In the genomic region with DNA sequence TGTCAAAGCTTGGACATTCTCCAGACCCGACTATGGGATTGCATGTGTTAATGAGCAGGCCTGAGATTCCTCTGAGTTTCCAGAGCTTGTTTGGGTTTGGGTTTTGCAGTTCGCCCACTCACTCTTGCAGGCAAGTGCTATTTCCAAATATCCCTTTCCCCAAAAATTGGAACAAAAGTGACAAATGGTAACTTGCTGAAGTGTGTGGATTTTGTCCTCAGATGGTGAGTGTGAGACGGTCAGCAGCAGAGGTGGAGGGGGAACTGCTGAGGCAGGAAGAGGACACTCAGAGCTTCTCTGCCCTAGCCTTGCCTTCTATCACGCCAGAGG, we compare ENCODE assay signal across 11 mouse cellular contexts.
A peak's percentile ranks its signal among the peaks of the same experiment; 100 is the strongest.
DNase-seq lines count a peak whose midpoint lies in the region; ATAC-seq and TF ChIP-seq lines count a peak whose summit lies in the region.
"Had no signal": no experiment of that assay in that cellular context is flagged by ENCODE, and none has a peak within 500 bp of the region (broad histone marks: within the 10 kb centered on the region; RNA-seq: fewer than 3 reads in every experiment).

No protein-coding gene starts in this region.

- H3K9me3 ChIP-seq in embryonic facial prominence, embryonic 13.5 days = no peaks in the 10 kb centered on the region
- no peaks in the 10 kb centered on the region for H3K9me3 ChIP-seq in limb, embryonic 15.5 days

- TF ChIP-seq POLR2A in thymus, adult 2 months (IDR thresholded peaks at IDR 0.05; ENCODE audit: control insufficient read depth, extremely low read depth, insufficient read depth, low read length, poor library complexity) = no peak

- H3K9ac ChIP-seq in embryonic facial prominence, embryonic 13.5 days = no peak overlapping the region; the same call in 1 of the 2 replicates
- H3K9ac ChIP-seq in limb, embryonic 15.5 days = no peak overlapping the region

- WGBS in embryonic facial prominence, embryonic 13.5 days = 80% methylated on average over 4 of the region's 4 CpGs
- 48% methylated on average over 4 of the region's 4 CpGs for whole genome bisulfite sequencing in limb, embryonic 15.5 days
- 88% methylated on average over 4 of the region's 4 CpGs for WGBS in thymus, adult 2 months

- intact Hi-C loops in left cerebral cortex, postnatal 10 days (cut with DNase I) = no loop called here

- H3K4me2 ChIP-seq in embryonic facial prominence, embryonic 13.5 days = no peak overlapping the region
- no peak overlapping the region for H3K4me2 ChIP-seq in limb, embryonic 15.5 days

- peak; percentile 26 to 53 for DNase-seq in frontal cortex, adult 2 months (ENCODE audit: extremely low spot score in 1 of 2, low spot score in 1 of 2)
- no peak for DNase-seq in frontal cortex, postnatal 25 days (ENCODE audit: low spot score in 2 of 2)
- peak; percentile 35 to 48 for DNase-seq in left cerebral cortex, adult 9 months (ENCODE audit: low spot score in 2 of 2)
- DNase-seq in left cerebral cortex, postnatal 10 days (ENCODE audit: extremely low spot score in 1 of 2, low spot score in 2 of 2) = no peak
- no peak for DNase-seq in thymus, adult 2 months
- no peak for DNase-seq in thymus, postnatal 0 days (ENCODE audit: low spot score)
- DNase-seq: adrenal gland, adult 8-10 months; kidney, postnatal 14 days had no signal

- peak overlapping the region; percentile 58; the same call in 1 of the 2 replicates for H3K27ac ChIP-seq in embryonic facial prominence, embryonic 13.5 days
- H3K27ac ChIP-seq in limb, embryonic 15.5 days = peak overlapping the region; percentile 72
- H3K27ac ChIP-seq in thymus, adult 2 months (ENCODE audit: control insufficient read depth, insufficient read depth, low read length) = no peak overlapping the region

- no peaks in the 10 kb centered on the region for H3K27me3 ChIP-seq in embryonic facial prominence, embryonic 13.5 days
- H3K27me3 ChIP-seq in limb, embryonic 15.5 days = no peaks in the 10 kb centered on the region
- H3K27me3 ChIP-seq in thymus, adult 2 months (ENCODE audit: control insufficient read depth, insufficient read depth, low read length) = no peaks in the 10 kb centered on the region

- no peak for ATAC-seq in embryonic facial prominence, embryonic 13.5 days (ENCODE audit: insufficient number of reproducible peaks, insufficient read depth, low FRiP score, low TSS enrichment, low read depth)
- no peak for ATAC-seq in limb, embryonic 15.5 days (ENCODE audit: insufficient number of reproducible peaks, low FRiP score, low TSS enrichment, low read depth)
- ATAC-seq: forebrain, embryonic 14.5 days had no signal

- no peak overlapping the region for H3K4me3 ChIP-seq in embryonic facial prominence, embryonic 13.5 days
- H3K4me3 ChIP-seq in limb, embryonic 15.5 days = no peak overlapping the region
- H3K4me3 ChIP-seq in thymus, adult 2 months (ENCODE audit: control insufficient read depth, insufficient read depth, low read length) = no peak overlapping the region

- TF ChIP-seq CTCF in thymus, adult 2 months (IDR thresholded peaks at IDR 0.05; ENCODE audit: borderline replicate concordance, control insufficient read depth, extremely low read depth, insufficient read depth, low read length, poor library complexity) = no peak

- no peaks in the 10 kb centered on the region for H3K36me3 ChIP-seq in embryonic facial prominence, embryonic 13.5 days
- H3K36me3 ChIP-seq in limb, embryonic 15.5 days = no peaks in the 10 kb centered on the region
- H3K36me3 ChIP-seq in thymus, adult 2 months (ENCODE audit: control insufficient read depth, insufficient read depth, low read length) = no peaks in the 10 kb centered on the region

- peaks cover 24% of the 10 kb centered on the region for H3K4me1 ChIP-seq in embryonic facial prominence, embryonic 13.5 days
- peaks cover 22% of the 10 kb centered on the region for H3K4me1 ChIP-seq in limb, embryonic 15.5 days
- no peaks in the 10 kb centered on the region for H3K4me1 ChIP-seq in thymus, adult 2 months (replicated peaks; ENCODE audit: control insufficient read depth, insufficient read depth, low read length)

Comparison
In these comparisons a context has a peak if more than half of its experiments do, and no peak if none do; other contexts are left out.
1. DNase-seq: peak in frontal cortex, adult 2 months (2 of 2) and left cerebral cortex, adult 9 months (2 of 2); none in frontal cortex, postnatal 25 days (0 of 2), left cerebral cortex, postnatal 10 days (0 of 2), thymus, adult 2 months (single experiment) and thymus, postnatal 0 days (single experiment).